In genomic region chr7:128417930-128418779, GRCm38 (mm10) we compare ENCODE assay signal across 8 mouse cellular contexts. TPM values are rescaled to one million over a fixed set of nuclear protein-coding genes. Genes with fewer than 3 reads are reported as not detected.
DNase-seq lines count a peak whose midpoint lies in the region; ATAC-seq and TF ChIP-seq lines count a peak whose summit lies in the region.

Gene Rgs10 (minus strand): TSS chr7:128418758.

- H3K27ac ChIP-seq in embryonic facial prominence, embryonic 11.5 days (replicated peaks; ENCODE audit: low read depth, low read length): no peak within 1 kb of the TSS
- H3K27ac ChIP-seq in limb, embryonic 14.5 days (replicated peaks; ENCODE audit: low read depth, low read length): no peak within 1 kb of the TSS
- peak within 1 kb of the TSS; percentile 22; the same call in 1 of the 2 replicates for H3K27ac ChIP-seq in midbrain, embryonic 15.5 days

- peak within 1 kb of the TSS; percentile 86 for H3K4me2 ChIP-seq in embryonic facial prominence, embryonic 11.5 days (ENCODE audit: low read depth, low read length)
- peak within 1 kb of the TSS; percentile 98 for H3K4me2 ChIP-seq in limb, embryonic 14.5 days (replicated peaks; ENCODE audit: low read depth, low read length, severe bottlenecking)
- H3K4me2 ChIP-seq in midbrain, embryonic 15.5 days: peak within 1 kb of the TSS; percentile 97

- DNase-seq in cerebellum, adult 11-12 months: peak; percentile 13
- DNase-seq in cerebellum, adult 9-10 months: no peak
- peak; percentile 63 for DNase-seq in embryonic facial prominence, embryonic 11.5 days (ENCODE audit: low spot score)
- DNase-seq in heart, adult 18-20 months: peak; percentile 76 to 77
- DNase-seq in kidney, adult 18-20 months: peak; percentile 74
- peak; percentile 45 for DNase-seq in limb, embryonic 14.5 days (ENCODE audit: low spot score)
- peak; percentile 76 to 82 for DNase-seq in spleen, postnatal 10 days (ENCODE audit: low spot score in 2 of 2)

- WGBS in embryonic facial prominence, embryonic 11.5 days: under 1% methylated on average over 71 of the region's 102 CpGs
- WGBS in limb, embryonic 14.5 days: under 1% methylated on average over 56 of the region's 102 CpGs
- under 1% methylated on average over 84 of the region's 102 CpGs for WGBS in midbrain, embryonic 15.5 days

- H3K9ac ChIP-seq in embryonic facial prominence, embryonic 11.5 days (replicated peaks; ENCODE audit: low read length): peak within 1 kb of the TSS; percentile 58
- H3K9ac ChIP-seq in limb, embryonic 14.5 days (ENCODE audit: low read depth, low read length, severe bottlenecking): peak within 1 kb of the TSS; percentile 65
- H3K9ac ChIP-seq in midbrain, embryonic 15.5 days: peak within 1 kb of the TSS; percentile 68

- ATAC-seq in embryonic facial prominence, embryonic 11.5 days (replicated peaks; ENCODE audit: insufficient number of reproducible peaks, low FRiP score, low TSS enrichment, low read depth): peak; percentile 67
- ATAC-seq in limb, embryonic 14.5 days (ENCODE audit: low FRiP score, low read depth): peak; percentile 81
- peak; percentile 80 for ATAC-seq in midbrain, embryonic 15.5 days (replicated peaks)

- no peaks in the 10 kb centered on the region for H3K4me1 ChIP-seq in embryonic facial prominence, embryonic 11.5 days (ENCODE audit: control insufficient read depth, insufficient read depth, low read length)
- H3K4me1 ChIP-seq in limb, embryonic 14.5 days (ENCODE audit: control insufficient read depth, insufficient read depth, low read length): peaks cover 4% of the 10 kb centered on the region; the same call in 1 of the 2 replicates
- peaks cover 24% of the 10 kb centered on the region for H3K4me1 ChIP-seq in midbrain, embryonic 15.5 days

- H3K9me3 ChIP-seq in embryonic facial prominence, embryonic 11.5 days (replicated peaks; ENCODE audit: control insufficient read depth, low read length): no peaks in the 10 kb centered on the region
- no peaks in the 10 kb centered on the region for H3K9me3 ChIP-seq in limb, embryonic 14.5 days (ENCODE audit: control insufficient read depth, low read length)
- H3K9me3 ChIP-seq in midbrain, embryonic 15.5 days: no peaks in the 10 kb centered on the region

- H3K27me3 ChIP-seq in embryonic facial prominence, embryonic 11.5 days (ENCODE audit: control insufficient read depth, insufficient read depth, low read length): peaks cover 41% of the 10 kb centered on the region
- peaks cover 67% of the 10 kb centered on the region for H3K27me3 ChIP-seq in limb, embryonic 14.5 days (ENCODE audit: control insufficient read depth, insufficient read depth, low read length)
- H3K27me3 ChIP-seq in midbrain, embryonic 15.5 days (replicated peaks): peaks cover 47% of the 10 kb centered on the region

- H3K36me3 ChIP-seq in embryonic facial prominence, embryonic 11.5 days (replicated peaks; ENCODE audit: control insufficient read depth, insufficient read depth, low read depth, low read length): no peaks in the 10 kb centered on the region
- H3K36me3 ChIP-seq in limb, embryonic 14.5 days (ENCODE audit: control insufficient read depth, insufficient read depth, low read length): no peaks in the 10 kb centered on the region
- H3K36me3 ChIP-seq in midbrain, embryonic 15.5 days (replicated peaks): no peaks in the 10 kb centered on the region

- H3K4me3 ChIP-seq in embryonic facial prominence, embryonic 11.5 days (ENCODE audit: low read depth, low read length): peak within 1 kb of the TSS; percentile 60
- peak within 1 kb of the TSS; percentile 70 for H3K4me3 ChIP-seq in limb, embryonic 14.5 days (replicated peaks; ENCODE audit: low read length)
- peak within 1 kb of the TSS; percentile 73 for H3K4me3 ChIP-seq in midbrain, embryonic 15.5 days

- no peak for TF ChIP-seq POLR2A in limb, embryonic 14.5 days (IDR thresholded peaks at IDR 0.05; ENCODE audit: borderline replicate concordance, extremely low read depth, insufficient read depth, insufficient read length)

RNA-seq across cellular contexts. Expression of gene Rgs10, which starts in this region (rescaled TPM):
- polyA plus RNA-seq in embryonic facial prominence, embryonic 11.5 days (2014; fragmentation: Nextera tagmentation; extraction: Ambion mirVana): 15.0 and 16.7 TPM in 2 replicates
- total RNA-seq in heart, adult 18-20 months (2021): 10 to 100 TPM; 10.8 to 13.4 TPM
- polyA plus RNA-seq in limb, embryonic 14.5 days (2012; rRNA removed): 9.7 and 13.6 TPM in 2 replicates
- 17.2 and 17.7 TPM in 2 replicates for polyA plus RNA-seq in limb, embryonic 14.5 days (2014; fragmentation: Nextera tagmentation; extraction: Ambion mirVana)
- 43.0 and 50.4 TPM in 2 replicates for polyA plus RNA-seq in midbrain, embryonic 15.5 days (2015; fragmentation: Nextera tagmentation; extraction: Ambion mirVana)
